Mouse (Mus musculus): ENCODE results near the gene Ndufa11.

Ndufa11 gene

DNA sequence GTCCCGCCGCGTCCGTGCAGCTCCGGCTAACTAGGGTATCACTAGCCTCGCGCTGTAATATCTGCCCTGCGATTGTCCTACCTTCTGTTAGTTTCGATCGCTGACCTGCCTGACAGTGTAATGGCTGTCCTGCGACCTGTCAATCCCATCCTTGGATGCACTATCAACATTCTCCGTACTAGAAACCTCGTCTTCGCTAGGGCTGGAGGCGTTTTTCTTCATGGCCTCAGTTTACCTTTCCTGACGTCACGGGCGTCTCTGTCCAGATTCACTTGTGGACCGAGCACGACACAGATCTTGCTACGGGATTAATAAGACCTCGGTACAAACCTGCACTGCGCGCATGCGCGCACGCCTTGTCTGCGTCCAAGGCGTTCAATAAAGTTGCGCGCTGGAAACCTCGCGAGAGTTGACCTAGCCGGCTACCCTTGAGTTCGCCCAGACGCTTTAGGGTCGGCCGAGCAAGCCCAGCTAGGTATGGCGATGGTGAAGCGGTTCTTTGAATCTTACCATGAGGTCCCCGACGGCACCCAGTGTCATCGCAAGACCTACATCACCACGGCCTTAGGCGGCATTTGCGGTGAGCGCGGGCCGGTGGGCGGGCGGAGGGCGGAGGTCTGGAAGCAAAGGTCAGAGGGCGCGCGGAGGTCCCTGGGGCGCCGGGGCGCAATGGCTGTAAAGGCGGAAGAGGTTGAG is at the start of gene Ndufa11, which contains the start of gene Vmac:
TSS of gene Ndufa11 (plus strand) at position 405 of the 696 bp plus-strand sequence.
TSS of gene Vmac (minus strand) at position 660 of the 696 bp plus-strand sequence.
- DNase-seq = peak; percentile 97

- peak; percentile 87 for DNase-seq
Observed at GRCm38 (mm10) chr17:56668384-56669144, 49.0 kb upstream of the Ndufa11 start.

- DNase-seq = no peak
Observed at GRCm38 (mm10) chr17:56669766-56670165, 47.8 kb upstream of the Ndufa11 start.

DNA sequence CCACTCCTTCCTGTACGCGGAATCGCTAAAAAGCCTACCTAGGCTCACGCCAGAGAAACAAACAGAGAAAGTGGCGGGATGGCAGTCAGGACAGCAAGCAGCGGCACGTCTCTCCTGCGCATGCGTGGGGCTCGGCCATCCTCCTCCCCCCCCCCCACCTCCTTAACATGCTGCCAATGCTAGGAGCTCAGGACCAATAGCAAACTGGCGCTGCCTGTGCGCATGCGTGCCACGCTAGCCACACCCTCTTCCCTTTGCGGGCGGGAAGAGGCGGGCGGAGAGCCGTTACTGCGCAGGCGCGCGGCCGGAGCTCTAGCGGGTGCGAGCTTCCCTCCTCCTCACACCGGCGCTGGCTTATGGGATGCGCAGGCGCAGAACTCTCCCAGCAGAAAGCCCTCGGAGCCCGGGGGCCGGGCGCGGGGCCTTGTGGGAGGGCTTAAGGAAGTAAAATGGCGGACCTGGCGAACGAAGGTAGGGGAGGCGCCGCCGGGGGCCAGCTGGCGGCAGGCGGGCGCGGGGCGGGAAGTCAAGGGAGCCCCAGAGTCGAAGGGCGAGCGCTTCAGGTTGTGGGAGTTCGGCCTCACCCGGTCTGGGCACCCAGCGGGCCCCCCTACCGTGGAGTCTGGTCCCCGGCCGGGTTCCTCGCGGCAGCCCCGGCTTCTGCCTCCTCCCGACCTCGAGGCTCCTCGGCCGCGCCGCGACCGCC is 44.5 kb upstream of the Ndufa11 start, which contains the start of gene Ranbp3:
TSS of gene Ranbp3 (plus strand) at position 354 of the 706 bp plus-strand sequence.
- peak; percentile 99 for DNase-seq

- peak; percentile 17 for DNase-seq
Observed at GRCm38 (mm10) chr17:56673647-56674416, 43.7 kb upstream of the Ndufa11 start.

GRCm38 (mm10) chr17:56681791-56682190 is 35.8 kb upstream of the Ndufa11 start:
- DNase-seq = no peak

DNA sequence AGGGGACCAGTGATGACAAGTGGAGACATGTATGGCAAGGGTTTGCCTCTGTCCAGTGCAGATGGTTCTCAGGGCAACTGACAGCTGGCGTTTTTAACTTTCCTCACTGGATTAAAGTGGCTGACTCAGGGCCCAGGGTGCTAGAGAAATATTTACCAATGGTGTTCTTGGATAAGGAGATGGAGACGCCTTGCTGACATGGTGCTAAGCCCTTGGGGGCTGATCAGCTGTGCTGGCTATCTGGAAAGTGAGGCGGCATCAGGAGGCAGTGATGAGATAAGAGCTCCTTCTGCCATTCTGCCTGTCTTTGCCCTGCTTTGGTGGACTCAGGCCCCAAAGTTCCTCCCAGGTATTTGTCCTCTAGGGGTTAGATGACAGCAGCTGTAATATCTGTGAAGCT is 34.7 kb upstream of the Ndufa11 start:
- no peak for DNase-seq

GRCm38 (mm10) chr17:56683546-56684140 is 33.9 kb upstream of the Ndufa11 start:
- no peak for DNase-seq

DNA sequence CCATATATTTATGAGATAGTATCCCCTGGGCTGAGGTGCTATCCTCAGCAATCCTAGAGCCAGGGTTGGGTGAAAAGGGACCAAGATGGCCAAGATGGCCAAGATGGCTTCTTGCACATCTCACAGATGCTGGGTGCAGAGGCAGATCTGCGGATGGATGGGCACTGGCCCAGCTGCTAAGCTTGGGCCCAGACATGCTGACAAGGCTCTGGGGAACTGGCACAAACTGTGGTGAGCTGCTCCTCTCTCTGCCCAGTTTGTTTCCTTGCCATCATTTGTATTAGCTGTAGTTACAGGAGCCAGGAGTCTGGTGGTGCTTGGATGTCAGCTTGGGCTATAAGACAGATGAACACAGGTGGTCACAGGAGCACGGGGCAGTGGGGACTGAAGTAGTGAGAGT is 32.9 kb upstream of the Ndufa11 start:
- DNase-seq = no peak

DNA sequence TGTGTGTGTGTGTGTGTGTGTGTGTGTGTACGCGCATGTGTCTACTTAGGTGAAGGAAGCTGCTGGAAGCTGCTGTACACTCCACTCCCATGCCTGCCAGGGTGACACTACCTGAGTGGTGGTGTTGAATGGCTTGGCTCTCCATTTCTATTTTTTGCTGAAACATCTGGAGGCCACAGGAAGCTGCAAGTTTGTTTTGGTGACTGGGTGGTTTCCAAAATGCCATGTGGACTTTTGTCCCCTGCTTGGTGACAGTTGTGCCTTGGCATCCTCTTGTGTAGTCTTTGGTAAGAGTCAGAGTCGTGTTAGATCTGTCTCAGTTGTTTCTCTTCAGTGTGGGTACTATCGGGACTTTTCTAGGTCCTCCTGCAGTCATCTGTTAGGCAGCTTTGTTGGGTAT is 30.8 kb upstream of the Ndufa11 start:
- no peak for DNase-seq

DNA sequence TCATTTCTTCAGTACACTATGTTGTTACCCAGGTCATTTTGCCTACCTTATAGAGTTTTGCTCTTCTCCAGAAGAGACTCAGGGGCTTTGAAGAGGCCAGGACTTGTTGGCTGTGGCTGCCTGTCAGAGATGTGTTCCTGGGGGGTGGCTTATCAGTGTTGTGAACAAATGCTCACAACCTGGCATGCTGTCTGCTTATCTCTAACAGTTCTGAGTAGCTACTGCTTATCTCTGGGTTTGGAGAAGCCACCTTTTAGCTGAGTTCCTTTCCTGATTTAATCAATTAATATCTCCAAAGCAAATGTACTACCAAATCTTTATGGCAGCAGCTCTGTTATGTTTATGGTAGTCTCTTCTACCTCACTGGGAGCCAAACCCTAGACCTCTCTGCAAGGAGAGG is 29.5 kb upstream of the Ndufa11 start:
- no peak for DNase-seq

DNA sequence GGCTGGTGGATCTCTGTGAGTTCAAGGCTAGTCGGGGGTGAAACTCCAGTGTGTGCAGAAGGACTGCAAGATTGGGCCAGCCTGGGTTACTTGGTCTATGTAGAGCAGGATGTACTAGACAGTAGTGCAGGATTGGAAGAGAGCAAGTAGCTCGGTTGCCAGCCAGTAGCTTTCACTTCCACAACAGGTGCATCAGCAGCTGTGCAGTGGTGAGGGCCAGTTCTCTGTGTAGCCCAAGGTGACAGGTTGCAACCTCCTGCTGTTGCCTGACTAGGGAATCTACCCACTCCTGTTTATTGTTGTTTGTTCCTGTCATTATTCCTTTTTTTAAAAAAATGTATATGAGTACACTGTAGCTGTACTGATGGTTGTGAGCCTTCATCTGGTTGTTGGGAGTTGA is 28.9 kb upstream of the Ndufa11 start:
- no peak for DNase-seq

GRCm38 (mm10) chr17:56693395-56693794 is 24.2 kb upstream of the Ndufa11 start:
- no peak for DNase-seq

- DNase-seq = peak; percentile 68
Observed at GRCm38 (mm10) chr17:56693851-56694310, 23.7 kb upstream of the Ndufa11 start.

- DNase-seq = no peak
Observed at GRCm38 (mm10) chr17:56700451-56700850, 17.1 kb upstream of the Ndufa11 start.

- DNase-seq = no peak
Observed at GRCm38 (mm10) chr17:56703038-56703437, 14.5 kb upstream of the Ndufa11 start.

- no peak for DNase-seq
Observed at GRCm38 (mm10) chr17:56706515-56706914, 11.1 kb upstream of the Ndufa11 start.

DNA sequence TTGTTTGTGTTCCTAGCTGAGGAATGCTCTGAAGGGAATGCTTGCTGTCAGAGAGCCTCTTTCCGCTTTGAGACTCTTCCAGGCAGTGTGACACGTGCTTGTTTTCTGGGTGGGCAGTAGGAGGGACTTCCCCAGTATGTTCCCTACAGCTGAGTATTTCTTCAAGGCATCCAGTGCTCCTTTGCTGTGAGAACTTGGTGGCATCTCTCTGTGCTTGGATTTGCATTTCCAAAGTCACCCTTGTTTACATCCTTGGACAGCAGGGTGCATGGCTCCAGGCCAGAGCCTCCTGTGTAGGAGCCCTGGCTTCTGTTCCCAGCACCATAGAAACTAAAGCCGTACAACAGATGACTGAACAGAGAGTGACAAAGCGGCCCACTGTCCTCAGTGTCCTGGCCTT is 8.9 kb upstream of the Ndufa11 start:
- no peak for DNase-seq

GRCm38 (mm10) chr17:56709708-56710107 is 7.9 kb upstream of the Ndufa11 start:
- DNase-seq = no peak

GRCm38 (mm10) chr17:56715360-56715759 is 2.2 kb upstream of the Ndufa11 start:
- DNase-seq = no peak

GRCm38 (mm10) chr17:56715914-56716654 is 1.5 kb upstream of the Ndufa11 start:
- DNase-seq = no peak

Data from lung, postnatal 10 days (tissue).